In the genomic region with DNA sequence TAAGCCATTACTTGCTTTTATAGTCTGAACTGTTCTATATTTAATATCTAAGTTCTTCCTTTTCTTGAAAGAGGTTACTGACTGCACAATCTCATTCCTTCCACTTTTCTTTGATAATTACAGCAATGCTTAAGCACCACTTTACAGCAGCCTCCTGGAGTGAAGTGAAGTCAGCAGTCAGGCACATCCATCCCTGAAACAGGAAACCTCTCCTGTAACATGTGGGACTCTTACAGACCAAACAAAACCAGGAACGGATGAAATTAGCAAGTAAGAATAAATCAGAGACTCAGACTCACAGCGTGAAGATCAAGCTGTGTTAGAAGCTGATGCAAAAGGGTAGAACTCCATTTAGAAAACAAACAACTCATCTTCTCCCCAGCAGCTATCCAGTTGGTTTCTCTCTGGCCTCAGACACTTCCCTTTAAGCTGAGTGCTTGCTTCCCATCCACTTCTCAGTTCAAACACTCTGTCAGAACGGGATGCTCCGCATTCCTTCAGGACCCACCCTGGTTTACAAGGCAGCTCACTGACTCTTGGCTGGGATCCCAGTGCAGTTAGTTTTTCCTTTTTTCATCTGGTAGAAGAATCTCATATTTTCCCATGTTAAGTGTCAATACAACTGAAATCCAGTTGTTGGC, we compare ENCODE assay signal across 12 mouse cellular contexts. TPM values are rescaled to one million over a fixed set of nuclear protein-coding genes. Genes with fewer than 3 reads are reported as not detected.
DNase-seq lines count a peak whose midpoint lies in the region; ATAC-seq lines count a peak whose summit lies in the region.
"Had no signal": no experiment of that assay in that cellular context is flagged by ENCODE, and none has a peak within 500 bp of the region (broad histone marks: within the 10 kb centered on the region; RNA-seq: fewer than 3 reads in every experiment).

No protein-coding gene starts in this region.

- H3K36me3 ChIP-seq in kidney, embryonic 16.5 days (ENCODE audit: insufficient read depth, low read length) = peaks cover 11% of the 10 kb centered on the region
- peaks cover 31% of the 10 kb centered on the region for H3K36me3 ChIP-seq in limb, embryonic 13.5 days
- 0 out of 2 replicates have a peak, but pooled peaks cover under 1% of the 10 kb centered on the region for H3K36me3 ChIP-seq in stomach, embryonic 16.5 days (ENCODE audit: control insufficient read depth, insufficient read depth, low read length)
- H3K36me3 ChIP-seq: liver, embryonic 15.5 days had no signal

- no peak overlapping the region for H3K4me2 ChIP-seq in kidney, embryonic 16.5 days (replicated peaks; ENCODE audit: low read depth, low read length)
- no peak overlapping the region for H3K4me2 ChIP-seq in limb, embryonic 13.5 days (replicated peaks)
- H3K4me2 ChIP-seq in stomach, embryonic 16.5 days (ENCODE audit: low read depth, low read length) = no peak overlapping the region
- H3K4me2 ChIP-seq: liver, embryonic 15.5 days; neural tube, embryonic 13.5 days had no signal

- peak overlapping the region; percentile 73 for H3K27ac ChIP-seq in kidney, embryonic 16.5 days (ENCODE audit: low read length)
- peak overlapping the region; percentile 56; the same call in 1 of the 2 replicates for H3K27ac ChIP-seq in limb, embryonic 13.5 days
- peak overlapping the region; percentile 8 for H3K27ac ChIP-seq in stomach, embryonic 16.5 days (ENCODE audit: low read length)
- H3K27ac ChIP-seq: liver, embryonic 15.5 days; neural tube, embryonic 13.5 days had no signal

- DNase-seq in kidney, adult 9 months = no peak
- DNase-seq in embryo, embryonic 10.5 days (ENCODE audit: low spot score) = peak; percentile 11
- DNase-seq in gastrocnemius, postnatal 4 days (ENCODE audit: low spot score in 2 of 2) = no peak
- no peak for DNase-seq in adrenal gland, adult 8-10 months
- DNase-seq: cerebellum, postnatal 36 days; spleen, adult 18-20 months had no signal

- H3K4me3 ChIP-seq in kidney, embryonic 16.5 days (ENCODE audit: low read length) = no peak overlapping the region
- no peak overlapping the region for H3K4me3 ChIP-seq in limb, embryonic 13.5 days
- H3K4me3 ChIP-seq in stomach, embryonic 16.5 days (replicated peaks; ENCODE audit: low read length) = no peak overlapping the region
- H3K4me3 ChIP-seq: liver, embryonic 15.5 days; neural tube, embryonic 13.5 days had no signal

- 21% methylated on average over 4 of the region's 4 CpGs for WGBS in kidney, embryonic 16.5 days
- 21% methylated on average over 4 of the region's 4 CpGs for WGBS in limb, embryonic 13.5 days
- WGBS in stomach, embryonic 16.5 days = 20% methylated on average over 4 of the region's 4 CpGs

- no peak overlapping the region for H3K9ac ChIP-seq in kidney, embryonic 16.5 days (replicated peaks; ENCODE audit: low read length)
- H3K9ac ChIP-seq in limb, embryonic 13.5 days = no peak overlapping the region
- no peak overlapping the region for H3K9ac ChIP-seq in stomach, embryonic 16.5 days (ENCODE audit: low read length)
- H3K9ac ChIP-seq: liver, embryonic 15.5 days; neural tube, embryonic 13.5 days had no signal

- no peaks in the 10 kb centered on the region for H3K9me3 ChIP-seq in kidney, embryonic 16.5 days (ENCODE audit: low read length)
- no peaks in the 10 kb centered on the region for H3K9me3 ChIP-seq in limb, embryonic 13.5 days
- no peaks in the 10 kb centered on the region for H3K9me3 ChIP-seq in stomach, embryonic 16.5 days (replicated peaks; ENCODE audit: control insufficient read depth, low read length)
- H3K9me3 ChIP-seq: liver, embryonic 15.5 days; neural tube, embryonic 13.5 days had no signal

- 0 out of 2 replicates have a peak, but pooled peaks cover 6% of the 10 kb centered on the region for H3K4me1 ChIP-seq in kidney, embryonic 16.5 days (ENCODE audit: insufficient read depth, low read length)
- peaks cover 18% of the 10 kb centered on the region for H3K4me1 ChIP-seq in limb, embryonic 13.5 days
- H3K4me1 ChIP-seq in stomach, embryonic 16.5 days (ENCODE audit: control insufficient read depth, insufficient read depth, low read length) = 0 out of 2 replicates have a peak, but pooled peaks cover 2% of the 10 kb centered on the region
- H3K4me1 ChIP-seq: liver, embryonic 15.5 days; neural tube, embryonic 13.5 days had no signal

- no peaks in the 10 kb centered on the region for H3K27me3 ChIP-seq in kidney, embryonic 16.5 days (ENCODE audit: insufficient read depth, low read length)
- H3K27me3 ChIP-seq in limb, embryonic 13.5 days = no peaks in the 10 kb centered on the region
- no peaks in the 10 kb centered on the region for H3K27me3 ChIP-seq in stomach, embryonic 16.5 days (ENCODE audit: control insufficient read depth, insufficient read depth, low read length)
- H3K27me3 ChIP-seq: liver, embryonic 15.5 days; neural tube, embryonic 13.5 days had no signal

- ATAC-seq in kidney, embryonic 16.5 days (ENCODE audit: low FRiP score, low TSS enrichment) = peak; percentile 71; the same call in 1 of the 2 replicates
- ATAC-seq in limb, embryonic 13.5 days (ENCODE audit: low FRiP score, low read depth) = peak; percentile 68; the same call in 1 of the 2 replicates
- ATAC-seq in stomach, embryonic 16.5 days (ENCODE audit: insufficient read depth, low FRiP score) = peak; percentile 60; the same call in 1 of the 2 replicates
- ATAC-seq: activated CD4-positive, CD25-positive, alpha-beta regulatory T cell, adult 4 months had no signal

RNA-seq across cellular contexts. Expression of a gene that starts 33.9 kb away (rescaled TPM):
- 191 and 197 TPM in 2 replicates for polyA plus RNA-seq in kidney, embryonic 16.5 days (2015; fragmentation: Nextera tagmentation; extraction: Ambion mirVana)
- polyA plus RNA-seq in limb, embryonic 13.5 days (2015; fragmentation: Nextera tagmentation; extraction: Ambion mirVana) = 29.1 and 36.7 TPM in 2 replicates
- 67.3 and 69.7 TPM in 2 replicates for polyA plus RNA-seq in stomach, embryonic 16.5 days (2015; fragmentation: Nextera tagmentation; extraction: Ambion mirVana)
- total RNA-seq in gastrocnemius, postnatal 4 days (2021) = 10 to 100 TPM; 47.9 to 66.2 TPM
- 10 to 100 TPM in 3 of 4 experiments, 1 to 10 TPM in 1; 9.5 to 15.7 (median 11.9) TPM for total RNA-seq in adrenal gland, adult 8-10 months (2022)

Comparison
In these comparisons a context has a peak if more than half of its experiments do, and no peak if none do; other contexts are left out.
1. H3K27ac ChIP-seq: peak in every context shown above with its lines; median percentile 73 in kidney, embryonic 16.5 days; 56 in limb, embryonic 13.5 days; 8 in stomach, embryonic 16.5 days.